Mouse (Mus musculus) E14TG2a.4 (cell line): ENCODE measurements at regions not wholly inside any gene's neighbourhood (a gene's known extent, or its start where the extent isn't known, plus 50 kb on each side); places are given as distances from the start of the nearest gene placed in this dataset.

Source experiments
- CTCF ChIP-seq: conservative IDR thresholded peaks from 2 replicates; pipeline ENCODE4 v1.5.1; 2014; ENCODE audit warnings: low read length
- NANOG ChIP-seq: IDR thresholded peaks from 2 replicates; pipeline ENCODE4 v1.6.1; 2014; ENCODE audit warnings: borderline replicate concordance, low read length, mixed read lengths

DNA sequence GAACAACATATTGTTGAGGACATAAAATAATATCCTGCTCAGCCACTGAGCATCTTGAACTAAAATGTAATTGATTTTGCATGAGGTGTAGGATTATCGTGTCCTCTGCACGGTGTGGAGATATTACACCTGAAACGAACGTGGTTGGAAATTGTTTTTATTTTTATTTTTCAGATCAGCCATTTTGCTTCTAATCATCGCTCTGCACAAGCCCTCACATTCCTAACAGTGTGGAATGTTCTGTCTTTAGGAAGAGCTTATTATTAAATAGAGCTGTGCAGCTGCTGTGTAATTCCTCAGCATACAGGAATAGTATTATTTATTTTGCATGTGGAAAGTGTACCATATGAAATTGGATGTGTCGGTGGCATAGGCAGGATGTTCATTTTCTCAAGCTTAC lies 1014.3 kb downstream of the Adgrl2 start:
- TF ChIP-seq CTCF: no peak
- TF ChIP-seq NANOG: no peak
